Mouse (Mus musculus) central nervous system, embryonic 18 days (tissue): ENCODE results near the gene Ly6g5c. TPM values are rescaled to one million over a fixed set of nuclear protein-coding genes. Genes with fewer than 3 reads are reported as not detected.

Experiments
- polyA plus RNA-seq: library from polyadenylated mRNA; depleted of rRNA; stranded (reverse); fragments of >200 nt; gene quantifications from 2 replicates; pipeline ENCODE4 v1.2.3, GENCODE M21; 2012; rRNA removed

The Ly6g5c gene
- polyA plus RNA-seq, 1 experiment = not detected

Other genes with a start within 250 kb of the Ly6g5c start
- gene Cfb, start 245.8 kb upstream of the Ly6g5c start, polyA plus RNA-seq = 0.29 and 2.0 TPM in 2 replicates
- 73.3 and 74.1 TPM in 2 replicates for gene Zbtb12, start 228.8 kb upstream of the Ly6g5c start, polyA plus RNA-seq
- gene Gm20547, start 226.2 kb upstream of the Ly6g5c start, polyA plus RNA-seq = 0.29 TPM in 1 of 2 replicates, not detected in the other
- gene C2, start 210.0 kb upstream of the Ly6g5c start, polyA plus RNA-seq = 2.4 and 3.2 TPM in 2 replicates
- gene Ehmt2, start 209.8 kb upstream of the Ly6g5c start, polyA plus RNA-seq = 311 and 328 TPM in 2 replicates
- 0.04 and 0.06 TPM in 2 replicates for gene Slc44a4, start 193.8 kb upstream of the Ly6g5c start, polyA plus RNA-seq
- 30.5 and 30.9 TPM in 2 replicates for gene Neu1, start 177.0 kb upstream of the Ly6g5c start, polyA plus RNA-seq
- 8.8 and 9.7 TPM in 2 replicates for gene Hspa1b, start 149.0 kb upstream of the Ly6g5c start, polyA plus RNA-seq
- not detected in 2 replicates for gene Gm20481, start 138.4 kb upstream of the Ly6g5c start, polyA plus RNA-seq
- 13.2 and 13.5 TPM in 2 replicates for gene Hspa1a, start 136.1 kb upstream of the Ly6g5c start, polyA plus RNA-seq
- gene Hspa1l, start 135.6 kb upstream of the Ly6g5c start, polyA plus RNA-seq = 0.62 and 0.90 TPM in 2 replicates
- 93.6 and 101 TPM in 2 replicates for gene Lsm2, start 126.4 kb upstream of the Ly6g5c start, polyA plus RNA-seq
- 78.1 and 85.3 TPM in 2 replicates for gene Vars, start 107.3 kb upstream of the Ly6g5c start, polyA plus RNA-seq
- 0.48 TPM in 2 replicates for gene Vwa7, start 91.7 kb upstream of the Ly6g5c start, polyA plus RNA-seq
- 2.1 and 2.3 TPM in 2 replicates for gene Sapcd1, start 80.3 kb upstream of the Ly6g5c start, polyA plus RNA-seq
- 2.7 and 3.0 TPM in 2 replicates for gene Msh5, start 61.5 kb upstream of the Ly6g5c start, polyA plus RNA-seq
- 45.7 and 47.6 TPM in 2 replicates for gene Clic1, start 58.3 kb upstream of the Ly6g5c start, polyA plus RNA-seq
- 243 and 254 TPM in 2 replicates for gene Ddah2, start 49.2 kb upstream of the Ly6g5c start, polyA plus RNA-seq
- 2.1 TPM in 1 of 2 replicates, not detected in the other for gene Ly6g6c, start 42.9 kb upstream of the Ly6g5c start, polyA plus RNA-seq
- gene Mpig6b, start 42.1 kb upstream of the Ly6g5c start, polyA plus RNA-seq = 0.03 and 0.10 TPM in 2 replicates
- gene Ly6g6e, start 31.4 kb upstream of the Ly6g5c start, polyA plus RNA-seq = 6.6 and 10.1 TPM in 2 replicates
- 1.3 and 1.6 TPM in 2 replicates for gene Ly6g6d, start 30.2 kb upstream of the Ly6g5c start, polyA plus RNA-seq
- gene Ly6g6f, start 22.7 kb upstream of the Ly6g5c start, polyA plus RNA-seq = 0.09 and 0.19 TPM in 2 replicates
- 110 and 114 TPM in 2 replicates for gene Abhd16a, start 19.0 kb upstream of the Ly6g5c start, polyA plus RNA-seq
- gene Ly6g5b, start 7.1 kb downstream of the Ly6g5c start, polyA plus RNA-seq = 2.3 TPM in 2 replicates
- gene Gpank1, start 13.2 kb downstream of the Ly6g5c start, polyA plus RNA-seq = 17.4 and 18.3 TPM in 2 replicates
- 170 and 198 TPM in 2 replicates for gene Csnk2b, start 13.8 kb downstream of the Ly6g5c start, polyA plus RNA-seq
- gene D17H6S53E, start 18.1 kb downstream of the Ly6g5c start, polyA plus RNA-seq = 5.2 and 5.6 TPM in 2 replicates
- gene Apom, start 23.8 kb downstream of the Ly6g5c start, polyA plus RNA-seq = 0.65 and 0.84 TPM in 2 replicates
- gene Bag6, start 26.9 kb downstream of the Ly6g5c start, polyA plus RNA-seq = 237 and 290 TPM in 2 replicates
- gene Prrc2a, start 56.6 kb downstream of the Ly6g5c start, polyA plus RNA-seq = 228 and 250 TPM in 2 replicates
- gene Aif1, start 67.8 kb downstream of the Ly6g5c start, polyA plus RNA-seq = 3.7 and 3.9 TPM in 2 replicates
- 15.7 and 18.5 TPM in 2 replicates for gene Lst1, start 80.2 kb downstream of the Ly6g5c start, polyA plus RNA-seq
- gene Ltb, start 86.2 kb downstream of the Ly6g5c start, polyA plus RNA-seq = 0.76 and 0.84 TPM in 2 replicates
- gene Tnf, start 93.7 kb downstream of the Ly6g5c start, polyA plus RNA-seq = 0.05 TPM in 2 replicates
- gene Lta, start 97.1 kb downstream of the Ly6g5c start, polyA plus RNA-seq = 0.57 and 0.62 TPM in 2 replicates
- gene Gm16181, start 112.6 kb downstream of the Ly6g5c start, polyA plus RNA-seq = not detected in 2 replicates
- gene Atp6v1g2, start 125.4 kb downstream of the Ly6g5c start, polyA plus RNA-seq = 147 and 148 TPM in 2 replicates
- 14.3 and 14.8 TPM in 2 replicates for gene Nfkbil1, start 127.5 kb downstream of the Ly6g5c start, polyA plus RNA-seq
- gene Ddx39b, start 133.5 kb downstream of the Ly6g5c start, polyA plus RNA-seq = 727 and 778 TPM in 2 replicates
- 60.4 and 60.8 TPM in 2 replicates for gene H2-D1, start 154.5 kb downstream of the Ly6g5c start, polyA plus RNA-seq
- gene H2-Q1, start 212.1 kb downstream of the Ly6g5c start, polyA plus RNA-seq = 0.27 and 0.48 TPM in 2 replicates
- gene H2-Q2, start 234.0 kb downstream of the Ly6g5c start, polyA plus RNA-seq = 7.8 and 8.7 TPM in 2 replicates